Mouse (Mus musculus): ENCODE measurements around the gene Idh2.
A peak's percentile ranks its signal among the peaks of the same experiment; 100 is the strongest.
"Not testable (repeated sequence)": the region's sequence is repeated elsewhere in the genome, so short reads cannot be mapped to it uniquely, and the experiment has no call there.

The Idh2 gene

GRCm38 (mm10) chr7:80060012-80060778 is 55.0 kb downstream of the Idh2 start:
- DNase-seq (ENCODE audit: low spot score in 2 of 2), result no peak

GRCm38 (mm10) chr7:80059064-80059838 is 55.9 kb downstream of the Idh2 start:
- DNase-seq (ENCODE audit: low spot score in 2 of 2), result no peak

GRCm38 (mm10) chr7:80058405-80059063 is 56.7 kb downstream of the Idh2 start:
- DNase-seq (ENCODE audit: low spot score in 2 of 2), result no peak

GRCm38 (mm10) chr7:80057781-80058180 is 57.4 kb downstream of the Idh2 start:
- DNase-seq (ENCODE audit: low spot score in 2 of 2), result no peak

GRCm38 (mm10) chr7:80057002-80057691 is 58.0 kb downstream of the Idh2 start:
- DNase-seq (ENCODE audit: low spot score in 2 of 2), result no peak

- no peak for DNase-seq (ENCODE audit: low spot score in 2 of 2)
Observed at GRCm38 (mm10) chr7:80055781-80056180, 59.4 kb downstream of the Idh2 start.

GRCm38 (mm10) chr7:80053147-80053546 is 62.0 kb downstream of the Idh2 start:
- no peak for DNase-seq (ENCODE audit: low spot score in 2 of 2)

GRCm38 (mm10) chr7:80052261-80052660 is 62.9 kb downstream of the Idh2 start:
- peak in 1 of 2 experiments; percentile 47 for DNase-seq (ENCODE audit: low spot score in 2 of 2)

- DNase-seq (ENCODE audit: low spot score in 2 of 2), result no peak
Observed at GRCm38 (mm10) chr7:80051835-80052234, 63.4 kb downstream of the Idh2 start.

GRCm38 (mm10) chr7:80050382-80050781 is 64.8 kb downstream of the Idh2 start:
- not testable (repeated sequence) for DNase-seq (ENCODE audit: low spot score in 2 of 2)

- no peak for DNase-seq (ENCODE audit: low spot score in 2 of 2)
Observed at GRCm38 (mm10) chr7:80049746-80050145, 65.4 kb downstream of the Idh2 start.

GRCm38 (mm10) chr7:80047041-80047440 is 68.2 kb downstream of the Idh2 start:
- DNase-seq (ENCODE audit: low spot score in 2 of 2), result no peak

Measured in cerebellum, postnatal 4 days (tissue).